Mouse (Mus musculus): ENCODE results near the gene Rps15a. TPM values are rescaled to one million over a fixed set of nuclear protein-coding genes. Genes with fewer than 3 reads are reported as not detected.

Gene Rps15a
- polyA plus RNA-seq, 1 experiment from 2014 or later: 560 TPM

GRCm38 (mm10) chr7:118125736-118126135 lies 9.7 kb upstream of the Rps15a start:
- Histone ChIP-seq H3K4me2 (replicated peaks) (no peak overlapping the region), H3K27ac (no peak overlapping the region), H3K36me3 (peaks cover 43% of the 10 kb centered on the region), H3K4me3 (replicated peaks) (no peak overlapping the region), H3K4me1 (replicated peaks) (peaks cover 37% of the 10 kb centered on the region), H3K27me3 (no peaks in the 10 kb centered on the region), H3K9ac (replicated peaks) (no peak overlapping the region), H3K9me3 (no peaks in the 10 kb centered on the region)
- ATAC-seq: no peak

- 94% methylated on average over 4 of the region's 4 CpGs for WGBS
- H3K27me3 ChIP-seq: no peaks in the 10 kb centered on the region
- peaks cover 30% of the 10 kb centered on the region for H3K4me1 ChIP-seq (replicated peaks)
- H3K27ac ChIP-seq: no peak overlapping the region
- peaks cover 63% of the 10 kb centered on the region for H3K36me3 ChIP-seq
- H3K9ac ChIP-seq (replicated peaks): no peak overlapping the region
- H3K4me3 ChIP-seq (replicated peaks): no peak overlapping the region
- no peak for ATAC-seq
- H3K9me3 ChIP-seq: no peaks in the 10 kb centered on the region
- no peak overlapping the region for H3K4me2 ChIP-seq (replicated peaks)
These were observed 7.8 kb upstream of the Rps15a start for GRCm38 (mm10) chr7:118123512-118124411.

- Histone ChIP-seq H3K36me3 (peaks cover 71% of the 10 kb centered on the region), H3K4me1 (replicated peaks) (peaks cover 18% of the 10 kb centered on the region), H3K27ac (no peak overlapping the region), H3K9me3 (no peaks in the 10 kb centered on the region), H3K9ac (replicated peaks) (no peak overlapping the region), H3K27me3 (no peaks in the 10 kb centered on the region), H3K4me3 (replicated peaks) (no peak overlapping the region), H3K4me2 (replicated peaks) (no peak overlapping the region)
- 96% methylated on average over 7 of the region's 7 CpGs for WGBS
- ATAC-seq: no peak
These were observed 6.2 kb upstream of the Rps15a start for GRCm38 (mm10) chr7:118122235-118122634.

DNA sequence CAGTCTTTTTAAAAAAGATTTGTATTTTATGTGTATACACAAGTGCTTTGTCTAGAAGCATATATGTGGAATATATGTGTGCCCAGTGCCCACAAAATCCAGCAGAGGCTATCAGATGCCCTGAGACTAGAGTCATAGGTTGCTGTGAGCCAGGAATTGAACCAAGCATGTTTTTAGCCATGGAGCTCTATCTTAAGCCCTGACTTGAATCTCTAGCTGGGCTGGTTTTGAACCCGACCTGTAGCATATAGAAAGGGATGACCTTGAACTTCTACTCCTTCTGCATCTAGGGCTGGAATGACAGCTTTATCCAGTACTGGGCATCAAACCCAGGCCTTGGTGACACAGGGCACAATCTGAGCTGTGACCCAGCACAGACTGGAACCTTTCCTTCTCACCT lies 4.7 kb upstream of the Rps15a start:
- peaks cover 58% of the 10 kb centered on the region for H3K36me3 ChIP-seq
- ATAC-seq: no peak
- 63% methylated on average over 1 of the region's 1 CpGs for WGBS
- H3K27me3 ChIP-seq: no peaks in the 10 kb centered on the region
- H3K4me2 ChIP-seq (replicated peaks): no peak overlapping the region
- no peak overlapping the region for H3K4me3 ChIP-seq (replicated peaks)
- no peaks in the 10 kb centered on the region for H3K9me3 ChIP-seq
- H3K4me1 ChIP-seq (replicated peaks): peaks cover 7% of the 10 kb centered on the region; the same call in 1 of the 2 replicates
- no peak overlapping the region for H3K9ac ChIP-seq (replicated peaks)
- no peak overlapping the region for H3K27ac ChIP-seq

DNA sequence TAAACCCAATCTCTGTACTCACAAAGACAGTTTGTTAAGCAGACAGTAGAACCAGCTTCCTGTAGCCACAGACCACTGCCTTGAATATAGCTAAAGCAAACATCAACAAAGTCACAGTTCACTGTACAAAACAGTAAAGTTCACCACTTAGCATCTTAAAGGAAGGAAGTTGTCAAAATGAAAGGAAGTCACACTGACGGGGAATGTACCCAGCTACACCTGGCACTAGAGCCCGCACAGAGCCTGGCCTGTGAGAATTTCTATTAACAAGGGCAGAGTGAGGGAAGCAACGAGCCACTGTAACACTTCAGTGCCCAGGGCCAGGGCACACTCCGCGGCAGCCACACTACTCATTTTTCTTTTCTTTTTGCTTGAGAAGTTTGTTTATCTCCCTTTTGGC lies 4.0 kb upstream of the Rps15a start:
- Histone ChIP-seq H3K27me3 (no peaks in the 10 kb centered on the region), H3K27ac (no peak overlapping the region; the same call in 1 of the 2 replicates), H3K4me1 (replicated peaks) (peaks cover 10% of the 10 kb centered on the region), H3K9me3 (no peaks in the 10 kb centered on the region), H3K9ac (replicated peaks) (no peak overlapping the region), H3K4me2 (replicated peaks) (no peak overlapping the region), H3K36me3 (peaks cover 58% of the 10 kb centered on the region), H3K4me3 (replicated peaks) (no peak overlapping the region)
- no peak for ATAC-seq
- whole genome bisulfite sequencing: 85% methylated on average over 5 of the region's 5 CpGs

- Histone ChIP-seq H3K4me2 (replicated peaks) (no peak overlapping the region), H3K27me3 (no peaks in the 10 kb centered on the region), H3K9ac (replicated peaks) (no peak overlapping the region), H3K4me3 (replicated peaks) (no peak overlapping the region), H3K36me3 (peaks cover 58% of the 10 kb centered on the region), H3K27ac (no peak overlapping the region), H3K4me1 (replicated peaks) (peaks cover 18% of the 10 kb centered on the region), H3K9me3 (no peaks in the 10 kb centered on the region)
- WGBS: 45% methylated on average over 2 of the region's 2 CpGs
- no peak for ATAC-seq
These were observed 3.2 kb upstream of the Rps15a start for GRCm38 (mm10) chr7:118119142-118119541.

- no peak overlapping the region for H3K27ac ChIP-seq
- no peak overlapping the region for H3K9ac ChIP-seq (replicated peaks)
- 83% methylated on average over 3 of the region's 3 CpGs for WGBS
- no peak overlapping the region for H3K4me3 ChIP-seq (replicated peaks)
- peaks cover 60% of the 10 kb centered on the region for H3K36me3 ChIP-seq
- no peak overlapping the region for H3K4me2 ChIP-seq (replicated peaks)
- no peaks in the 10 kb centered on the region for H3K9me3 ChIP-seq
- no peaks in the 10 kb centered on the region for H3K27me3 ChIP-seq
- H3K4me1 ChIP-seq (replicated peaks): peaks cover 25% of the 10 kb centered on the region
- ATAC-seq: no peak
These were observed 2.4 kb upstream of the Rps15a start for GRCm38 (mm10) chr7:118118426-118118825.

- no peak for ATAC-seq
- Histone ChIP-seq H3K4me1 (replicated peaks) (peaks cover 32% of the 10 kb centered on the region), H3K27me3 (no peaks in the 10 kb centered on the region), H3K9me3 (no peaks in the 10 kb centered on the region), H3K36me3 (peaks cover 61% of the 10 kb centered on the region), H3K4me2 (replicated peaks) (no peak overlapping the region), H3K27ac (peak overlapping the region; percentile 51; the same call in 1 of the 2 replicates), H3K4me3 (replicated peaks) (no peak overlapping the region), H3K9ac (replicated peaks) (no peak overlapping the region)
- WGBS: 52% methylated on average over 4 of the region's 4 CpGs
These were observed 1.7 kb upstream of the Rps15a start for GRCm38 (mm10) chr7:118117539-118118210.

- Histone ChIP-seq H3K4me3 (replicated peaks) (peak overlapping the region; percentile 98), H3K27ac (peak overlapping the region; percentile 51; the same call in 1 of the 2 replicates), H3K9me3 (no peaks in the 10 kb centered on the region), H3K9ac (replicated peaks) (peak overlapping the region; percentile 63; the same call in 1 of the 2 replicates), H3K4me2 (replicated peaks) (peak overlapping the region; percentile 63), H3K4me1 (replicated peaks) (peaks cover 40% of the 10 kb centered on the region), H3K36me3 (peaks cover 62% of the 10 kb centered on the region), H3K27me3 (no peaks in the 10 kb centered on the region)
- ATAC-seq: no peak
- 22% methylated on average over 8 of the region's 8 CpGs for WGBS
These were observed 975 bp upstream of the Rps15a start for GRCm38 (mm10) chr7:118116787-118117538.

DNA sequence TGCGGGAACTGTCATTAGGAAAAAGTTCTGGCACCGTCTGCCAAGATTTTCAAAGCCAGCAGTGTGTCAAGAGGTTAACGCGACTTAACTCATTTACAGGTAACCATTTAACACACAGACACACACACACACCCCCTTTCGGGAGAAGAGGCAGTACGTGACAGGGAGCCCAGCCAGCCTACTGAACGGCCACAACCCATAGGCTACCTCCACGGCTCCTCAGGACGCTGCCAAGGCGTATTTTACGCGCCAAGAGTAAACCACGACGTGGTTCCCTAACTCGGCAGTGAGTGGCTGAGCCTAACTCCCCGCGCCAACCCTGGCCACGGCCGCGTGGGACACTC lies 483 bp downstream of the Rps15a start:
- under 1% methylated on average over 20 of the region's 20 CpGs for WGBS
- Histone ChIP-seq H3K27ac (peak overlapping the region; percentile 90), H3K36me3 (peaks cover 68% of the 10 kb centered on the region), H3K9ac (replicated peaks) (peak overlapping the region; percentile 99), H3K27me3 (no peaks in the 10 kb centered on the region), H3K9me3 (no peaks in the 10 kb centered on the region), H3K4me2 (replicated peaks) (peak overlapping the region; percentile 92), H3K4me1 (replicated peaks) (peaks cover 54% of the 10 kb centered on the region), H3K4me3 (replicated peaks) (peak overlapping the region; percentile 98)
- ATAC-seq: peak; percentile 76; the same call in 1 of the 2 replicates

DNA sequence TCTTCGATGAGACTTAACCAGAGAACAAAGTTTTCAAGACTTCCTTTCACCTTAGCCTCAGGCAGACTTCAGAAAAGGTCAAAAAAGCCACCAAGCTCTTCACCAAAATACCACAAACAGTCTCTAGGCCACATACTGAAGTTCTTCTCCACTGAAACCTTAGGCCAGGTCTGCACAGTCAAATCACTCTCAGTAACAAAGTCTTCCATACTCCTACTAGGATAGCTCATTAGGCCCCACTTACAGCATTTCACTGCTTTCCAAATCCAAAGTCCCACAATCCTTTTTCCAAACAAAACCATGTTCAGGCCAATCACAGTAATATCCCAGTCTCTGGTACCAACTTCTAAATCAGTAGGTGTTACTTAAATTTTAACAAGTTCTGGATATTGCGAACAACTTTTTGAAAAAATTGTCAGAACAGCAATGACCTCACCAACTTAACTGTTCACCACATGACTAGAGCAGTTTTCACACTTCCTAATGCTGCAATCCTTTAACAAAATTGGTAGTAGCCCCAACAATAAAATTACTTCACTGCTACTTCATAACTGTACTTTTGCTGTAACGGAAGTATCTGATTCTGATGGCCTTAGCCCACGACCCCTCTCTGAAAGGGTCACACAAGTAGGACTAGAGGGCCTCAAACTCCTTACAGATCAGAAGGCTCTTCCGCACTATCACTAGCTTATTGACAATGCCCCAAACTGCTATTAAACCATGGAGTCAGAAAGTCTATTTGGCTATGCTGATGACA lies 2.3 kb downstream of the Rps15a start:
- H3K4me2 ChIP-seq (replicated peaks): peak overlapping the region; percentile 92
- 79% methylated on average over 5 of the region's 5 CpGs for WGBS
- no peak overlapping the region for H3K27ac ChIP-seq
- ATAC-seq: no peak
- H3K4me3 ChIP-seq (replicated peaks): peak overlapping the region; percentile 98
- no peaks in the 10 kb centered on the region for H3K9me3 ChIP-seq
- H3K36me3 ChIP-seq: peaks cover 68% of the 10 kb centered on the region
- no peaks in the 10 kb centered on the region for H3K27me3 ChIP-seq
- peak overlapping the region; percentile 99 for H3K9ac ChIP-seq (replicated peaks)
- peaks cover 54% of the 10 kb centered on the region for H3K4me1 ChIP-seq (replicated peaks)
